Mouse (Mus musculus) limb, embryonic 11.5 days (tissue): ENCODE results near the gene Clspn. TPM values are rescaled to one million over a fixed set of nuclear protein-coding genes. Genes with fewer than 3 reads are reported as not detected.

ENCODE experiments used
- ATAC-seq: fragments of 200-750 bp; cut with Nextera tagmentation; 2 replicates; pipeline ENCODE4 v1.8.0; 2017; ENCODE audit warnings: low read depth; ENCODE audit not compliant: insufficient number of reproducible peaks, low FRiP score, low TSS enrichment
- DNase-seq: peaks from one replicate; pipeline ENCODE4 v3.0.0-alpha.2; 2015; ENCODE audit warnings: low spot score
- H3K27ac ChIP-seq: fragments of 300-500 bp; sonication (generic); replicated peaks from 2 replicates; pipeline ENCODE4 v1.5.1; 2014; ENCODE audit warnings: low read depth, mild to moderate bottlenecking, low read length
- H3K27me3 ChIP-seq: fragments of 300-500 bp; sonication (generic); 2 replicates; pipeline ENCODE4 v1.6.1; 2014; ENCODE audit warnings: mild to moderate bottlenecking, low read length, mixed read lengths; ENCODE audit not compliant: control insufficient read depth, insufficient read depth
- H3K36me3 ChIP-seq: fragments of 300-500 bp; sonication (generic); 2 replicates; pipeline ENCODE4 v1.6.1; 2014; ENCODE audit warnings: mild to moderate bottlenecking, low read length, moderate library complexity, mixed read lengths; ENCODE audit not compliant: control insufficient read depth, insufficient read depth
- H3K4me1 ChIP-seq: fragments of 300-500 bp; sonication (generic); 2 replicates; pipeline ENCODE4 v1.6.1; 2014; ENCODE audit warnings: low read length, mixed read lengths; ENCODE audit not compliant: control insufficient read depth, insufficient read depth
- H3K4me2 ChIP-seq: fragments of 300-500 bp; sonication (generic); 2 replicates; pipeline ENCODE4 v1.6.1; 2014; ENCODE audit warnings: low read depth, mild to moderate bottlenecking, moderate library complexity; ENCODE audit not compliant: severe bottlenecking
- H3K4me3 ChIP-seq: fragments of 300-500 bp; sonication (generic); 2 replicates; pipeline ENCODE4 v1.5.1; 2014; ENCODE audit warnings: low read depth, low read length
- H3K9ac ChIP-seq: fragments of 300-500 bp; sonication (generic); 2 replicates; pipeline ENCODE4 v1.6.1; 2014; ENCODE audit warnings: mild to moderate bottlenecking, low read length
- H3K9me3 ChIP-seq: fragments of 300-500 bp; sonication (generic); 2 replicates; pipeline ENCODE4 v1.6.1; 2016; ENCODE audit warnings: low read length; ENCODE audit not compliant: control insufficient read depth
- WGBS: fragments of 180-500 bp; shearing (Covaris S2); extraction: QIAGEN DNeasy Blood & Tissue Kit; methylation state at CpG from one replicate; pipeline ENCODE4 v1.1.7; 2014; 5-methylcytosine and 5-hydroxymethylcytosine counted together
- polyA plus RNA-seq: library from polyadenylated mRNA; unstranded; fragments of >200 nt; fragmentation: Nextera tagmentation; extraction: Ambion mirVana; gene quantifications from 2 replicates; pipeline ENCODE4 v1.2.1, GENCODE M21; 2014

Gene Clspn
- polyA plus RNA-seq, 1 experiment from 2014 or later: 67.4 TPM

- DNase-seq (no peak), ATAC-seq (no peak)
- WGBS: 85% methylated on average over 3 of the region's 3 CpGs
- Histone ChIP-seq H3K27me3 (no peaks in the 10 kb centered on the region), H3K27ac (no peak overlapping the region), H3K36me3 (peaks cover 61% of the 10 kb centered on the region), H3K4me1 (no peaks in the 10 kb centered on the region), H3K9me3 (no peaks in the 10 kb centered on the region), H3K4me3 (no peak overlapping the region), H3K4me2 (no peak overlapping the region), H3K9ac (no peak overlapping the region)
Measured at GRCm38 (mm10) chr4:126577920-126578319, 21.2 kb downstream of the Clspn start.

DNA sequence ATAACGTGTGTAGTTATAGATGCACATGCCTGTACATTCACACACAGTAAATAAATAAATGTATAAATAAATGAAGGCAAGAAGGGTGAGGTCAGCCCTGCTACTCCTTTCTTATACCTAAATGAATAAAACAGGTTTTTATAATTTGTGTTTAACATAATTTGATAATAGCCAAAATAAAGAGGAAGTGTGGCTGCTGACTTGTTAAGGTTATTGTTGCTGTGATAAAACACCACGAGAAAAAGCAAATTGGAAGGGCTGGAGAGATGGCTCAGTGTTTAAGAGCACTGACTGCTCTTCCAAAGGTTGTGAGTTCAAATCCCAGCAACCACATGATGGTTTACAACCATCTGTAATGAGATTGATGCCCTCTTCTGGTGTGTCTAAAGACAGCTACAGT lies 22.3 kb downstream of the Clspn start:
- DNase-seq: no peak
- WGBS: 81% methylated on average over 2 of the region's 2 CpGs
- Histone ChIP-seq H3K36me3 (peaks cover 50% of the 10 kb centered on the region), H3K4me3 (no peak overlapping the region), H3K27me3 (no peaks in the 10 kb centered on the region), H3K4me2 (no peak overlapping the region), H3K27ac (no peak overlapping the region), H3K9ac (no peak overlapping the region), H3K4me1 (no peaks in the 10 kb centered on the region), H3K9me3 (no peaks in the 10 kb centered on the region)
- no peak for ATAC-seq

DNA sequence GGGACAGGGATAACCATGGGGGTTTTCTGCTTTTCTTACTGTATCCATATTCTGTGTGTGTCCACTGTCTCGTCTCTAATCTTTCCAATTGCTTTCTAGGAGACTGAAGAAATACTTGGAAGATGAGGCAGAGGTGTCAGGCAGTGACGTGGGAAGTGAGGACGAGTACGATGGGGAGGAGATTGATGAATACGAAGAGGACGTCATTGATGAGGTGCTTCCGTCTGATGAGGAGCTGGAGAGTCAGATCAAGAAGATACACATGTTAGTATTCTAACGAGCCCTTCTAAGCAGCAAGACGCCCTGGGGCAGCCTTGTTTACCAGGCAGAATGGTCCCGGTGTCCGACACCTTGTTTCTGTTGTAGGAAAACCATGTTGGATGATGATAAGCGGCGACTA lies 29.0 kb downstream of the Clspn start:
- no peak overlapping the region for H3K9ac ChIP-seq
- DNase-seq (no peak), ATAC-seq (no peak)
- no peaks in the 10 kb centered on the region for H3K9me3 ChIP-seq
- H3K27ac ChIP-seq: no peak overlapping the region
- H3K36me3 ChIP-seq: peaks cover 40% of the 10 kb centered on the region
- WGBS: 96% methylated on average over 13 of the region's 13 CpGs
- no peaks in the 10 kb centered on the region for H3K4me1 ChIP-seq
- H3K4me2 ChIP-seq: no peak overlapping the region
- H3K27me3 ChIP-seq: no peaks in the 10 kb centered on the region
- no peak overlapping the region for H3K4me3 ChIP-seq

DNA sequence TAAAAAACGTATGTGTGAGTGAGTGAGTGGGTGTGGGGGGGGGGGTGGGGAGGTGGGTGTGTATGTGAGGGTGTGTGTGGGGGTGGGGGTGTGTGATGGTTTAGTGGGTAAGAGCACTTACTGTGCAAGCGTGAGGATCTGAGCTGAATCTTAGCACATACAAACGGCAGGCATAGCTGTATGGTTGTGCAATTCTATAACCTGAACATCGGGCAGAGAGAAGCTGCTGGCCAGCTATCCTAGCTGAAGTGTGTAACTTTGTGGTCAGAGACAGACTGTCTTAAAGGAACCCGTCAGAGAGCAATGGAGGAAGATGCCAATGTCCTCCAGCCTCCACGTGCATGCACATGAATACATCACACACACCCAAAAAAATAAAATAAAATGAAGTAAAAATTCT lies 35.3 kb downstream of the Clspn start:
- Histone ChIP-seq H3K9me3 (no peaks in the 10 kb centered on the region), H3K27me3 (no peaks in the 10 kb centered on the region), H3K4me2 (no peak overlapping the region), H3K4me3 (no peak overlapping the region), H3K9ac (no peak overlapping the region), H3K4me1 (no peaks in the 10 kb centered on the region), H3K27ac (no peak overlapping the region), H3K36me3 (peaks cover 28% of the 10 kb centered on the region)
- ATAC-seq (no peak), DNase-seq (no peak)
- 87% methylated on average over 6 of the region's 6 CpGs for WGBS

GRCm38 (mm10) chr4:126599971-126600754 lies 43.4 kb downstream of the Clspn start:
- Histone ChIP-seq H3K4me2 (no peak overlapping the region), H3K4me1 (peaks cover 5% of the 10 kb centered on the region; the same call in 1 of the 2 replicates), H3K9ac (no peak overlapping the region), H3K27ac (no peak overlapping the region), H3K4me3 (no peak overlapping the region), H3K9me3 (no peaks in the 10 kb centered on the region), H3K36me3 (no peaks in the 10 kb centered on the region), H3K27me3 (no peaks in the 10 kb centered on the region)
- 34% methylated on average over 8 of the region's 8 CpGs for WGBS
- ATAC-seq (no peak), DNase-seq (peak; percentile 81)

- Histone ChIP-seq H3K27me3 (no peaks in the 10 kb centered on the region), H3K9ac (no peak overlapping the region), H3K4me3 (0 out of 2 replicates have a peak overlapping the region, but pooled peaks have one; percentile 5), H3K36me3 (no peaks in the 10 kb centered on the region), H3K27ac (no peak overlapping the region), H3K4me1 (peaks cover 5% of the 10 kb centered on the region; the same call in 1 of the 2 replicates), H3K4me2 (peak overlapping the region; percentile 31; the same call in 1 of the 2 replicates), H3K9me3 (no peaks in the 10 kb centered on the region)
- DNase-seq (peak; percentile 75), ATAC-seq (peak; percentile 69; the same call in 1 of the 2 replicates)
- 19% methylated on average over 21 of the region's 22 CpGs for WGBS
Measured at GRCm38 (mm10) chr4:126601597-126602444, 45.1 kb downstream of the Clspn start.

DNA sequence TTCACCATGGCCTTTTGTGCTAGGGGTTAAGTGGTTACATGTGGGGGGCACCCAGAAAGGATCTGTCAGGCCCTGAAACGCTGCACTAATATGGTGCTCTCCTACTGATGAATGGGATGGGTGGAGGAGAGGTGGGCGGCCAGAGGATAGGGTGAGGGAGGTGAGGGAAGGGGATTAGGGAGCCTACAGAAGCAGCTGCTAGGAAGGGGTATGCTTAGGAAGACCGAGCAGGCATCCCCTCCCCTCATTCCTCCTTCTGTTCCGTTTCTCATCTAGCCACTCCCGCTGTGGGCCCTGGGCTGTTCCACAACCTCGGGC lies 45.7 kb downstream of the Clspn start:
- ATAC-seq: peak; percentile 63
- no peaks in the 10 kb centered on the region for H3K27me3 ChIP-seq
- no peak for DNase-seq
- H3K4me1 ChIP-seq: peaks cover 5% of the 10 kb centered on the region; the same call in 1 of the 2 replicates
- 8% methylated on average over 6 of the region's 6 CpGs for WGBS
- no peaks in the 10 kb centered on the region for H3K36me3 ChIP-seq
- H3K9me3 ChIP-seq: no peaks in the 10 kb centered on the region
- H3K4me2 ChIP-seq: peak overlapping the region; percentile 31; the same call in 1 of the 2 replicates
- no peak overlapping the region for H3K4me3 ChIP-seq
- H3K27ac ChIP-seq: no peak overlapping the region
- no peak overlapping the region for H3K9ac ChIP-seq

DNA sequence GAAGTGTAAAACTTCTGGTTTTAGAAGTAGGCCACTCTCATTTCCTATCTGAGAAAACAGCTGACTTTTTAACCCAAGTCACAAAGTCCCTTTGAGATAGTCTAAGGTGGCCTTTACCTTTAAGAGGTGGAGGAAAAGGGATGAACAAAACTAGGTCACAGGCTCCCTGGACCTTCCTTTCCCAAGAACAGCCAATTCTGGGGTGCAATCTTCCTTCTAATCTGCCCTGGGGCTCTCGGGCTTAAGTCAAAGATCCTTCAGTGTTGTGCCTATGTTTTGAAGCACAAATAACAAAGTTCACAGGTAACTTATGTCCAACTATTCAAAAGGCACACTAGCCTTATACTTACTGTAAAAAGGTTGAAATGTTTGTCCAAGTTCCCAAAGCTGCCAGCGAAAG lies 47.4 kb downstream of the Clspn start:
- no peak overlapping the region for H3K9ac ChIP-seq
- no peak overlapping the region for H3K4me2 ChIP-seq
- 71% methylated on average over 2 of the region's 2 CpGs for WGBS
- no peak overlapping the region for H3K27ac ChIP-seq
- peaks cover 5% of the 10 kb centered on the region; the same call in 1 of the 2 replicates for H3K4me1 ChIP-seq
- ATAC-seq: no peak
- no peaks in the 10 kb centered on the region for H3K9me3 ChIP-seq
- no peak for DNase-seq
- no peaks in the 10 kb centered on the region for H3K36me3 ChIP-seq
- no peaks in the 10 kb centered on the region for H3K27me3 ChIP-seq
- no peak overlapping the region for H3K4me3 ChIP-seq
